Mouse (Mus musculus) liver, embryonic 14.5 days (tissue): ENCODE measurements around the gene Tmco1. TPM values are rescaled to one million over a fixed set of nuclear protein-coding genes. Genes with fewer than 3 reads are reported as not detected.

ENCODE experiments used
- ATAC-seq: fragments of 200-750 bp; cut with Nextera tagmentation; 2 replicates; pipeline ENCODE4 v1.8.0; 2017; ENCODE audit warnings: moderate number of reproducible peaks, mild to moderate bottlenecking, moderate library complexity; ENCODE audit not compliant: insufficient read depth
- DNase-seq, 3 experiments: peaks; one replicate each; pipeline ENCODE4 v3.0.0-alpha.2; 2012 to 2013; ENCODE audit warnings: low read depth in 3 of 3, low spot score in 3 of 3
- H3K27ac ChIP-seq: fragments of 300-500 bp; sonication (generic); 2 replicates; pipeline ENCODE4 v1.5.1; 2014; ENCODE audit warnings: moderate library complexity, mild to moderate bottlenecking, control low read depth, inconsistent platforms
- H3K27me3 ChIP-seq: fragments of 300-500 bp; sonication (generic); 2 replicates; pipeline ENCODE4 v1.6.1; 2014; ENCODE audit warnings: mild to moderate bottlenecking, low read length, moderate library complexity; ENCODE audit not compliant: control insufficient read depth, insufficient read depth
- H3K36me3 ChIP-seq: fragments of 300-500 bp; sonication (generic); replicated peaks from 2 replicates; pipeline ENCODE4 v1.6.1; 2014; ENCODE audit warnings: low read depth; ENCODE audit not compliant: control insufficient read depth, insufficient read depth
- H3K4me1 ChIP-seq, 2 experiments: fragments of 200-500 bp in 1 of 2; fragments of 300-500 bp in 1 of 2; sonication (generic) in 1 of 2; replicated peaks; 2 replicates each; pipeline ENCODE4 v1.6.1; 2012 to 2014; ENCODE audit warnings: antibody characterized with exemption in 1 of 2, inconsistent platforms in 1 of 2, low read length in 1 of 2; ENCODE audit not compliant: control insufficient read depth in 2 of 2, insufficient read depth in 2 of 2
- H3K4me2 ChIP-seq: fragments of 300-500 bp; sonication (generic); 2 replicates; pipeline ENCODE4 v1.6.1; 2014; ENCODE audit warnings: low read depth, mild to moderate bottlenecking, control low read depth, moderate library complexity
- H3K4me3 ChIP-seq, 2 experiments: fragments of 200-500 bp in 1 of 2; fragments of 300-500 bp in 1 of 2; sonication (generic) in 1 of 2; 2 replicates each; pipeline ENCODE4 v1.5.1; 2012 to 2014; ENCODE audit warnings: low read depth in 2 of 2, low read length in 2 of 2, mild to moderate bottlenecking in 2 of 2, control low read depth in 1 of 2, inconsistent platforms in 1 of 2, moderate library complexity in 1 of 2; ENCODE audit not compliant: insufficient read depth in 1 of 2
- H3K9ac ChIP-seq: fragments of 300-500 bp; sonication (generic); replicated peaks from 2 replicates; pipeline ENCODE4 v1.6.1; 2014; ENCODE audit warnings: mild to moderate bottlenecking, control low read depth, moderate library complexity
- H3K9me3 ChIP-seq: fragments of 300-500 bp; sonication (generic); 2 replicates; pipeline ENCODE4 v1.6.1; 2016; ENCODE audit warnings: low read length, mixed read lengths; ENCODE audit not compliant: control insufficient read depth
- CTCF ChIP-seq: IDR thresholded peaks from 2 replicates; pipeline ENCODE4 v1.5.1; 2016; ENCODE audit warnings: antibody characterized with exemption, low read depth, control low read depth
- EP300 ChIP-seq: IDR thresholded peaks from 2 replicates; pipeline ENCODE4 v1.6.1; 2016; ENCODE audit warnings: antibody characterized with exemption, low read depth
- WGBS: fragments of 180-500 bp; shearing (Covaris S2); extraction: QIAGEN DNeasy Blood & Tissue Kit; methylation state at CpG from one replicate; pipeline ENCODE4 v1.1.7; 2014; ENCODE audit not compliant: insufficient replicate concordance; 5-methylcytosine and 5-hydroxymethylcytosine counted together
- polyA plus RNA-seq, 2 experiments: library from polyadenylated mRNA; depleted of rRNA in 1 of 2; stranded (reverse) in 1 of 2; unstranded in 1 of 2; fragments of >200 nt; fragmentation: Nextera tagmentation in 1 of 2; extraction: Ambion mirVana in 1 of 2; gene quantifications; 2 replicates each; pipeline versions ENCODE4 v1.2.1 to v1.2.3; 2012 to 2014

The Tmco1 gene
- polyA plus RNA-seq, 2 experiments, result 43.4 to 64.1 TPM

DNA sequence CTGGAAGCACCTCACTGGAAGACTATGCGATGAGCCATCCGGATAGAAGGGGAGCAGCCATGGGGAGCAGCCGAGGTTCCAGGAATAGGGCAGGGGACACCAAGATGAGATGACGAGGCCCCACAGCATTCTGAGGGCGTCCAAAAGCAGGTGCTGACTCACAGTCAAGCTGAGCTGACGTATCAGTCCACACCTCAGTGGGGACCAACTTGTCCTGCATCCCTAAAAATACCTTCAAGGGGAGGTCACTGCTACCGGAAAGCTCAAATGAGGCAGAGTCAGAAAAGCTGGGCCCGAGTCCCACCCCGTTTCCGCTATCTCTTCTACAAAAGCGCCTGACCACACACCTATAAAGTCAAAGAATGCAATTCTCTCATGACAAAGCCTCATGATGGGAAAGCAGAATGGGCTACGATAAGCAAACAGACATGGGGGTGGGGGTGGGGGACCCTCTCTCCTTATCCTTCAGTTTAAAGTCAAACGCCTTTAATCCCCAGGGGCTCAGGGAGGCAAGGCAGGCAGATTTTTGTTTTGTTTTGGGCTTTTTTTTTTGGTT is 28.9 kb upstream of the Tmco1 start:
- Histone ChIP-seq H3K9ac (no peak overlapping the region), H3K4me1 (peaks cover 15 to 31% of the 10 kb centered on the region in 2 experiments), H3K36me3 (no peaks in the 10 kb centered on the region), H3K27ac (no peak overlapping the region), H3K4me2 (no peak overlapping the region), H3K27me3 (no peaks in the 10 kb centered on the region), H3K9me3 (no peaks in the 10 kb centered on the region), H3K4me3 (no peak overlapping the region)
- WGBS, result 57% methylated on average over 13 of the region's 13 CpGs
- DNase-seq (no peak), ATAC-seq (no peak)
- TF ChIP-seq CTCF (no peak), EP300 (no peak)

DNA sequence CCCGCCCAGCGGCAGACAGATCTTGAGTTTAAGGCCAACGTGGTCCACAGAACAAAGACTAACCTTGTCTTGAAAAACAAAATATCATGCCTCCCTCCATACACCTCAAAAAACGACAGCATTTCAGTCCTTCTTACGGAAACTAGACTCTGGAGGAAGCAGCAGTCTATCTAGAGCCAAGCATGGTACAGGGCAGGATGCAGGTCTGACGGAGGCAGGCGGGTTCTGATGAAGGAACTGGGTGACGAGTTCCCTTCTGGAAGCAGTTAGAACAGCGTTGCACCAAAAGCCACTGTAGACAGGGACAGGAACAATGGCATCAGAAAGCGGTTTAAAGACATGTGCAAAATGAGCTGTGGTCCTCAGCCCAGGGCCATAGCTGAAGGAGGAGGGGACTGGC is 28.1 kb upstream of the Tmco1 start:
- ATAC-seq, result no peak
- Histone ChIP-seq H3K36me3 (no peaks in the 10 kb centered on the region), H3K9ac (no peak overlapping the region), H3K4me3 (no peak overlapping the region), H3K27ac (no peak overlapping the region), H3K27me3 (no peaks in the 10 kb centered on the region), H3K4me1 (peaks cover 11 to 22% of the 10 kb centered on the region in 2 experiments), H3K4me2 (no peak overlapping the region), H3K9me3 (no peaks in the 10 kb centered on the region)
- 63% methylated on average over 10 of the region's 10 CpGs for whole genome bisulfite sequencing
- TF ChIP-seq EP300 (no peak), CTCF (no peak)
- DNase-seq, result no peak

DNA sequence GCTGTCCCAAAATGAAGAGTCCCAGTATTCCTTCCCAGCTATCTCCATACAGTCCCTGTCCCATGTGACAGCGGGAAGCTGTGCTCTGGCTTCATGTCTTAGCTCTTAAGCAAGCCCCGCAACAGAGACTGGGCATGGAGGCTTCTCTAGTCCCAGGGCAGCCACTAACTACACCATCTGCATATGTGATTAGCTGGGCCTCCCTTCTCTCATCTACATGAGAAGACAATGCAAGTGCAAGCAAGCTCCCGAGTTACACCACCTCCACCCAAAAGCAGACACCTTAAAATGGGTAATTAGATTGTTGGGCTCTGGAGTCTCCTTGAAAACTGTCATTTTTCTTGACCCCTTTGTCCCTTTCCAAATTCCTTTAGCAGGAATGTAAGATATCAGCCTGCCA is 26.1 kb upstream of the Tmco1 start:
- H3K9me3 ChIP-seq, result no peaks in the 10 kb centered on the region
- H3K27ac ChIP-seq, result peak overlapping the region; percentile 8; the same call in 1 of the 2 replicates
- no peak overlapping the region for H3K4me3 ChIP-seq
- no peak for DNase-seq
- WGBS, result 71% methylated on average over 3 of the region's 3 CpGs
- peak overlapping the region; percentile 78; the same call in 1 of the 2 replicates for H3K9ac ChIP-seq
- H3K36me3 ChIP-seq, result no peaks in the 10 kb centered on the region
- peak overlapping the region; percentile 99 for H3K4me2 ChIP-seq
- no peak for ATAC-seq
- H3K27me3 ChIP-seq, result peaks cover 6% of the 10 kb centered on the region
- TF ChIP-seq EP300 (no peak), CTCF (no peak)
- H3K4me1 ChIP-seq, result peaks cover 16 to 27% of the 10 kb centered on the region in 2 experiments

DNA sequence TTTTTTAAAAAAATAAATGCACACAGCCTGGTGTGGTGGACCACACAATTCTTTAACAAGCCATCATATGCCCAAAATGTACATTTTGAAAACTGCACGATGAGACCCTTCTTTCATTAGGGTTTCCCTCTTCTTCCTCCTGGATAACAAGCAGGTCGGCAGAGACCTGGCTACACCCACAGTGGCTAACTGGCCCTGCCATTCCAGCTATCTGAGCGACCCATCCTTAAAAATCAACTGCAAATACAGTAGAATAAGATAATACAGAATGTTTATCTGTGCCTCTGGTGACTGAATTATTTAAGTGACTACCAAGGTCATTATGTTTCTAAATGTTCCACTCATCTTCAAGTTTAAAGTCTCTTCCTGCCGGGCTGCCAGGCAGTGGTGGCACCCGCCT is 25.4 kb upstream of the Tmco1 start:
- Histone ChIP-seq H3K9ac (peak overlapping the region; percentile 78), H3K4me2 (peak overlapping the region; percentile 99), H3K27me3 (peaks cover 6% of the 10 kb centered on the region), H3K36me3 (no peaks in the 10 kb centered on the region), H3K27ac (peak overlapping the region; percentile 55), H3K9me3 (no peaks in the 10 kb centered on the region), H3K4me3 (peak overlapping the region; percentile 79 to 86), H3K4me1 (peaks cover 18 to 30% of the 10 kb centered on the region in 2 experiments)
- ATAC-seq (no peak), DNase-seq (no peak)
- WGBS, result 12% methylated on average over 5 of the region's 5 CpGs
- TF ChIP-seq CTCF, result no peak
- no peak; the same call in 1 of the 2 replicates for TF ChIP-seq EP300

DNA sequence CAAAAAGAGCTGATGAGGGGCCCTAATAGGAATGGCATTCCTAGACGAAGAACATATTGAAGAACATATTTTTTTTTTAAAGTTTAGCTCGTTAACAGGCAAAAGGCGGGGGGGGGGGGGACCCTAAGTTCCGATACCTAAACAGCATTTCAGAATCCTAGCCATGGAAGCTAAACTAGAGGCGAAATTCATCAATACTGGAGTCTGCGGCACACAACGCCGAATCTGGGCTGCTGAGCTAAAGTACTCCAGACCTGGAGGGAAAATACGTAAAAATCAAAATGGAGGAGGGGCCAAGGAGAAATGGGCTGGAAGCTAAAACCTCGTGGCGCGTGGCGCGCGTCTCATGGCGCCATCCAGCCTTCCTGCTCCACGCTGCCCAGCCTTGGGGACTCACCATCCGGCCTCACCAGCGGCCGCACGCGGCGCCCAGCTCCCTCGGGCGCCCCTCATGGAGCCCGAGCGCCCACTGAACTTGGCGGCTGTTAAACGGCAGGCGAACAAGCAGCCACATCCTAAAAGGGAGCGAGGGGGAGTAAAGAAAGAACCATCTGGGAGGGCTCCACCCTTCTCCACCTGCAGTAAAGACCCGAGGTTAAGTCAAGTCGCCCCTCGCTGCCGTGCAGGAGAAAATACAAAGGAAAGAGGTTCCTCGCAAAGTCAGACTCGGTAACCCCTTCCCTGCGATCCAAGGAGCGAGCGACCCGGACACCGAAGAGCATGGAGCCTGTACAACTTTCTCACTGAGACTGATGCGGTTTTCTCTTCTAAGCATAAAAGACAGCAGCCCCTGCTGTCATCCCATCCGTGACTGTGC is 24.5 kb upstream of the Tmco1 start:
- peaks cover 27 to 38% of the 10 kb centered on the region in 2 experiments for H3K4me1 ChIP-seq
- WGBS, result under 1% methylated on average over 44 of the region's 44 CpGs
- no peak for DNase-seq

More for the DNA sequence above, 24.5 kb upstream of the Tmco1 start:
- Histone ChIP-seq H3K27ac (peak overlapping the region; percentile 55), H3K9ac (peak overlapping the region; percentile 78), H3K9me3 (no peaks in the 10 kb centered on the region), H3K4me3 (peak overlapping the region; percentile 79 to 86), H3K4me2 (peak overlapping the region; percentile 99), H3K36me3 (no peaks in the 10 kb centered on the region), H3K27me3 (peaks cover 6% of the 10 kb centered on the region)
- 0 out of 2 replicates have a peak, but pooled peaks have one; percentile 3 for ATAC-seq
- TF ChIP-seq CTCF (no peak), EP300 (0 out of 2 replicates have a peak, but pooled peaks have one; percentile 4)
